Mouse (Mus musculus) cortical plate, adult 2 months (tissue): ENCODE measurements around the gene Wdr46.

Experiments used
- CTCF ChIP-seq: fragments of 200-500 bp; IDR thresholded peaks from 2 replicates; pipeline ENCODE4 v1.5.1; 2011; ENCODE audit warnings: mild to moderate bottlenecking, control low read depth, low read length; ENCODE audit not compliant: insufficient read depth; ENCODE audit errors: extremely low read depth
- POLR2A ChIP-seq: fragments of 200-500 bp; IDR thresholded peaks from 2 replicates; pipeline ENCODE4 v1.6.1; 2011; ENCODE audit warnings: mild to moderate bottlenecking, low read length, control low read depth; ENCODE audit not compliant: insufficient read depth; ENCODE audit errors: extremely low read depth

GRCm38 (mm10) chr17:33953961-33954565 lies 13.6 kb downstream of the Wdr46 start:
- TF ChIP-seq CTCF: no peak
- no peak for TF ChIP-seq POLR2A
